Mouse (Mus musculus): Measurements from ENCODE around the gene Abtb1. TPM values are rescaled to one million over a fixed set of nuclear protein-coding genes. Genes with fewer than 3 reads are reported as not detected.

The Abtb1 gene
- polyA plus RNA-seq, 1 experiment from 2014 or later: 41.0 TPM

DNA sequence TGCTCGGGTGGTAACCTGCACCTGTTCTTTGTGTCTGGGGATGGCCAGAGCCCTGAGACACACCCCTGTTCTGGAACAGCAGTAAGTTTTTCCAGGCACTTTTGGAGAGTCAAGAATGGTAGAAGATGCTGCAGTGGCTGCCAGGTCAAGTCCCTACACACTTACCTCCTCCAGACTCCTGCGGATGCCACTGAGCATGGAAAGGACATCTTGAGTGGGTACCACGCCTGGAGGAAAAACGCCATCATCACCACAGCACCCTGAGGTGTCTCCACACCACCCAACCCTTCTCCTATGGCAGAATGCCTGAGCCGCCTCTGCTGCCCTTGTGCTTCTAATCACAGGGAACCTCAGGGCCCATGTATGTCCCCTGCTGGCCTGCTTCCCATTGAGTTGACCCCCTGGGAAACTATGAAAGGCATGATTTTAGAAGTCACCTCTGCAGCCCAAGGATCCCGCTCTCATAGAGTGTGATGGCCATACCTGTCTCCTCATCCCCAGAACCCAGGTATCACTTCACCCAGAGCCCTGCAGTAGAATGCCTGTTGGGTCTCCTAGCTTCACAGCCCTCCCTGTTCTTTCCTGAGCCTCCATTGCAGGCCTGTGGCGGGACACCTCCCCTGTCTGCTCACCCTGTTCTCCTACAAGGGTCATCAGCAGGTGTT is 3.2 kb upstream of the Abtb1 start:
- Histone ChIP-seq H3K9ac (ENCODE audit: low read depth, low read length) (no peak overlapping the region), H3K36me3 (ENCODE audit: insufficient read depth, low read length) (no peaks in the 10 kb centered on the region), H3K27ac (no peak overlapping the region), H3K4me3 (replicated peaks; ENCODE audit: low read depth, low read length) (no peak overlapping the region), H3K27me3 (ENCODE audit: insufficient read depth, low read length) (no peaks in the 10 kb centered on the region), H3K4me1 (replicated peaks; ENCODE audit: insufficient read depth, low read length) (peaks cover 8% of the 10 kb centered on the region), H3K9me3 (replicated peaks; ENCODE audit: low read length) (no peaks in the 10 kb centered on the region), H3K4me2 (ENCODE audit: low read length) (no peak overlapping the region)
- ATAC-seq (replicated peaks; ENCODE audit: low FRiP score, low read depth) (no peak), DNase-seq (ENCODE audit: low spot score) (no peak)
- no peak for TF ChIP-seq CTCF (IDR thresholded peaks at IDR 0.05; ENCODE audit: low read depth)
- WGBS: 88% methylated on average over 7 of the region's 7 CpGs

- H3K9me3 ChIP-seq (replicated peaks; ENCODE audit: low read length): no peaks in the 10 kb centered on the region
- peaks cover 4% of the 10 kb centered on the region for H3K36me3 ChIP-seq (ENCODE audit: insufficient read depth, low read length)
- no peak overlapping the region for H3K4me2 ChIP-seq (ENCODE audit: low read length)
- no peak overlapping the region for H3K27ac ChIP-seq
- no peak overlapping the region for H3K9ac ChIP-seq (ENCODE audit: low read depth, low read length)
- ATAC-seq (replicated peaks; ENCODE audit: low FRiP score, low read depth): no peak
- WGBS: 84% methylated on average over 9 of the region's 9 CpGs
- TF ChIP-seq CTCF (IDR thresholded peaks at IDR 0.05; ENCODE audit: low read depth): no peak
- DNase-seq (ENCODE audit: low spot score): no peak
- H3K4me3 ChIP-seq (replicated peaks; ENCODE audit: low read depth, low read length): no peak overlapping the region
- peaks cover 8% of the 10 kb centered on the region for H3K4me1 ChIP-seq (replicated peaks; ENCODE audit: insufficient read depth, low read length)
- no peaks in the 10 kb centered on the region for H3K27me3 ChIP-seq (ENCODE audit: insufficient read depth, low read length)
These were observed 2.3 kb upstream of the Abtb1 start for GRCm38 (mm10) chr6:88843781-88844725.

GRCm38 (mm10) chr6:88843241-88843640 is 1.5 kb upstream of the Abtb1 start:
- Histone ChIP-seq H3K36me3 (ENCODE audit: insufficient read depth, low read length) (peaks cover 12% of the 10 kb centered on the region), H3K9ac (ENCODE audit: low read depth, low read length) (no peak overlapping the region), H3K9me3 (replicated peaks; ENCODE audit: low read length) (no peaks in the 10 kb centered on the region), H3K4me1 (replicated peaks; ENCODE audit: insufficient read depth, low read length) (peaks cover 8% of the 10 kb centered on the region), H3K4me2 (ENCODE audit: low read length) (peak overlapping the region; percentile 95), H3K4me3 (replicated peaks; ENCODE audit: low read depth, low read length) (no peak overlapping the region; the same call in 1 of the 2 replicates), H3K27me3 (ENCODE audit: insufficient read depth, low read length) (no peaks in the 10 kb centered on the region), H3K27ac (no peak overlapping the region)
- TF ChIP-seq CTCF (IDR thresholded peaks at IDR 0.05; ENCODE audit: low read depth): no peak
- ATAC-seq (replicated peaks; ENCODE audit: low FRiP score, low read depth) (no peak), DNase-seq (ENCODE audit: low spot score) (no peak)
- WGBS: 73% methylated on average over 7 of the region's 7 CpGs

DNA sequence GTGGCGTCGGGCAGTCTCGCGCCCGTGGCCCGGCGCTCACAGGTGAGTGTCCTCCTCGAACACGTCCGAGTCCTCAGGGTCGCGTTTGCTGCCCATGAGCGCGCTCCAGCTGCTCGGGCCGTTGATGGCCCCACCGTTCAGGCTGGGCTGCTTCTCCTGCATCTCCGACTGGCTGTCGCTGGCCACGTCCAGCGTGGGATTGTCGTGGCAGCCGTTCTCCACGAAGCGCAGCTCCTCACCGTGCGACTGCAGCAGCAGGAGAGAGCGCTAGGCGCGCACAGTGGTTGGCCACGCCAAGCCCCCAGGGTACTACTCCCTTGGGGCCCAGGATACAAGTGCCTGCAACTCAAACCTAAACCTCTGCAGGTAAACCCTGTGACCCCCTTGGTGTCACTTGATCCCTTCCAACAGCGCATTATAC is 957 bp upstream of the Abtb1 start:
- peak overlapping the region; percentile 93 for H3K27ac ChIP-seq
- H3K36me3 ChIP-seq (ENCODE audit: insufficient read depth, low read length): peaks cover 17% of the 10 kb centered on the region
- TF ChIP-seq CTCF (IDR thresholded peaks at IDR 0.05; ENCODE audit: low read depth): 0 out of 2 replicates have a peak, but pooled peaks have one; percentile 1
- H3K9me3 ChIP-seq (replicated peaks; ENCODE audit: low read length): no peaks in the 10 kb centered on the region
- H3K4me3 ChIP-seq (replicated peaks; ENCODE audit: low read depth, low read length): peak overlapping the region; percentile 69
- WGBS: under 1% methylated on average over 32 of the region's 32 CpGs
- ATAC-seq (replicated peaks; ENCODE audit: low FRiP score, low read depth) (peak; percentile 0; the same call in 1 of the 2 replicates), DNase-seq (ENCODE audit: low spot score) (peak; percentile 31)
- H3K27me3 ChIP-seq (ENCODE audit: insufficient read depth, low read length): no peaks in the 10 kb centered on the region
- H3K4me1 ChIP-seq (replicated peaks; ENCODE audit: insufficient read depth, low read length): peaks cover 8% of the 10 kb centered on the region
- H3K4me2 ChIP-seq (ENCODE audit: low read length): peak overlapping the region; percentile 95
- H3K9ac ChIP-seq (ENCODE audit: low read depth, low read length): peak overlapping the region; percentile 82

- Histone ChIP-seq H3K4me3 (replicated peaks; ENCODE audit: low read depth, low read length) (peak overlapping the region; percentile 67), H3K9me3 (replicated peaks; ENCODE audit: low read length) (no peaks in the 10 kb centered on the region), H3K4me1 (replicated peaks; ENCODE audit: insufficient read depth, low read length) (peaks cover 8% of the 10 kb centered on the region), H3K27ac (peak overlapping the region; percentile 93), H3K9ac (ENCODE audit: low read depth, low read length) (peak overlapping the region; percentile 71), H3K4me2 (ENCODE audit: low read length) (peak overlapping the region; percentile 69), H3K36me3 (ENCODE audit: insufficient read depth, low read length) (peaks cover 29% of the 10 kb centered on the region), H3K27me3 (ENCODE audit: insufficient read depth, low read length) (no peaks in the 10 kb centered on the region)
- DNase-seq (ENCODE audit: low spot score) (no peak), ATAC-seq (replicated peaks; ENCODE audit: low FRiP score, low read depth) (no peak)
- under 1% methylated on average over 22 of the region's 22 CpGs for WGBS
- TF ChIP-seq CTCF (IDR thresholded peaks at IDR 0.05; ENCODE audit: low read depth): no peak
These were observed 337 bp downstream of the Abtb1 start for GRCm38 (mm10) chr6:88841514-88841780.

- peaks cover 33% of the 10 kb centered on the region for H3K36me3 ChIP-seq (ENCODE audit: insufficient read depth, low read length)
- TF ChIP-seq CTCF (IDR thresholded peaks at IDR 0.05; ENCODE audit: low read depth): no peak
- H3K4me1 ChIP-seq (replicated peaks; ENCODE audit: insufficient read depth, low read length): peaks cover 8% of the 10 kb centered on the region
- ATAC-seq (replicated peaks; ENCODE audit: low FRiP score, low read depth): no peak
- no peaks in the 10 kb centered on the region for H3K9me3 ChIP-seq (replicated peaks; ENCODE audit: low read length)
- H3K27ac ChIP-seq: peak overlapping the region; percentile 93
- H3K27me3 ChIP-seq (ENCODE audit: insufficient read depth, low read length): no peaks in the 10 kb centered on the region
- 50% methylated on average over 9 of the region's 9 CpGs for WGBS
- peak overlapping the region; percentile 71 for H3K9ac ChIP-seq (ENCODE audit: low read depth, low read length)
- H3K4me3 ChIP-seq (replicated peaks; ENCODE audit: low read depth, low read length): peak overlapping the region; percentile 67
- peak; percentile 40 for DNase-seq (ENCODE audit: low spot score)
- peak overlapping the region; percentile 69 for H3K4me2 ChIP-seq (ENCODE audit: low read length)
These were observed 832 bp downstream of the Abtb1 start for GRCm38 (mm10) chr6:88840791-88841513.

Data from kidney, postnatal 0 days (tissue).